Mouse (Mus musculus): ENCODE measurements around the gene 1190005I06Rik. TPM values are rescaled to one million over a fixed set of nuclear protein-coding genes. Genes with fewer than 3 reads are reported as not detected.

1190005I06Rik gene
- polyA plus RNA-seq, 1 experiment from 2014 or later = 14.8 TPM

DNA sequence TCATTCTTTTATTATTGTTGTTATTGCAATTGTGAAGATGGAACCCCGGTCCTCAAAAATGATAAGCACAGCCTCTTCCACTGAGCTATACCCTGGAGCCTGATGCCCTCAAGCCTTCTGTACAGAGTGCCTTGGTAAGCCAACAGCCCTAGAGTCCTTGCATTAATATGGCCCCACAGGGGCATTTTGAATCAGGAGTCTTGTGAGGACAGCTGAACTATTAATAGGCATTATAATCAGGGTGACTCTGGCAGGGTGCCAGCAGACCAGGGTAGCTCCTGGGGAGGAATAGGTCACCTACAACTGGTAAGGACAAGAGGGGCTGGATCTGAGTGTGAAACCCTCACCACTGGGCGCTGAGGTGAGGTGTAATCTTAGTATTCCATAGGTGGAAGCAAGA lies 57.5 kb downstream of the 1190005I06Rik start:
- Histone ChIP-seq H3K27me3 (no peaks in the 10 kb centered on the region), H3K9ac (peak overlapping the region; percentile 65), H3K4me1 (peaks cover 16% of the 10 kb centered on the region), H3K36me3 (peaks cover 17% of the 10 kb centered on the region), H3K27ac (peak overlapping the region; percentile 48; the same call in 1 of the 2 replicates), H3K9me3 (no peaks in the 10 kb centered on the region), H3K4me2 (peak overlapping the region; percentile 66), H3K4me3 (peak overlapping the region; percentile 78)
- ATAC-seq (ENCODE audit: insufficient number of reproducible peaks, insufficient read depth, low FRiP score, low TSS enrichment, low read depth) = no peak
- WGBS = 58% methylated on average over 2 of the region's 2 CpGs

DNA sequence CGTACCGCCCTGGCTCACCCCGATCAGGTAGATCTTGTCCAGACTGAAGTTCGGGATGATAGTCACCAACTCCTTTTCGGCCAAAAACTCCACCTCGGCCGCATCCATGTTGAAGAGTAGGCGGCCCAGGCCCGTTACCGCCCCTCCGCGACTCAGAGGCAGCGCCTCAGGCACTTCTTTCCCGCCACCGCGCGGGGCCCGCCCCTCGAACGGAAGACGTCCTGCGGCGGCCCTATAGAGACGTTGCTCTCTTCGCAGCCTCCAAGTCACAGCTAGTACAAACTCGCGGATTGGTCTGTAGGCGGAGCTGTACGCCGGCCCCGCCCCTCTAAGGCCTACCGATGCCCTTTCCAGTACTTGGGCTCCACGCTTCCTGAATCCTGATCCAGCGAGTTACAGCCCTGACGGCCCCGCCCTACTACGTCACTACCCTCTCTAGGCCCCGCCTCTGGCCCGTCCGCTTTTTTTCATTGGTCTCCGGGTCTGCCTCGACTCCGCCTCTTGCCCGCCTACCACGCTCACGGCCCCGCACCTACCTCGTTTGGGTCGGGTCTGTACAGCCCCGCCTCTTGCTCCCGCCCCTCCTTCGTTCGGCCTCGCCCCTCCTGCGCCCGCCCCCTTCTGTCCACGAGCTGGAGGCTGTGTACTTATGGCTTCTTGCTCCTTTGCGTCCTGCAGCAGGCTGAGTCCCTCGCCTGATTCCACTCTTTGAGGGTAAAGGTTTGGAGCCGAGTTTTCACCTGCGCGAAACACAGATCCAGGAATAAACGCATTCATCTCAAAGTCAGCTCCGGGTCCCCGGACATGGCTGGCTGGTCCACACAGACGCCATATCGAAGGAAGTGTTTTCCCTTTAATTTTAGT lies 58.3 kb downstream of the 1190005I06Rik start, which contains the start of gene Gins2:
Gene Gins2, minus strand, starts transcription at position 397 of the 864 bp plus-strand sequence.
- Histone ChIP-seq H3K4me3 (peak within 1 kb of the TSS; percentile 78), H3K9me3 (no peaks in the 10 kb centered on the region), H3K9ac (peak within 1 kb of the TSS; percentile 84), H3K4me2 (peak within 1 kb of the TSS; percentile 79), H3K36me3 (peaks cover 25% of the 10 kb centered on the region), H3K4me1 (peaks cover 16% of the 10 kb centered on the region), H3K27ac (peak within 1 kb of the TSS; percentile 61), H3K27me3 (no peaks in the 10 kb centered on the region)
- ATAC-seq (ENCODE audit: insufficient number of reproducible peaks, insufficient read depth, low FRiP score, low TSS enrichment, low read depth) = peak; percentile 98
- WGBS = under 1% methylated on average over 67 of the region's 67 CpGs

DNA sequence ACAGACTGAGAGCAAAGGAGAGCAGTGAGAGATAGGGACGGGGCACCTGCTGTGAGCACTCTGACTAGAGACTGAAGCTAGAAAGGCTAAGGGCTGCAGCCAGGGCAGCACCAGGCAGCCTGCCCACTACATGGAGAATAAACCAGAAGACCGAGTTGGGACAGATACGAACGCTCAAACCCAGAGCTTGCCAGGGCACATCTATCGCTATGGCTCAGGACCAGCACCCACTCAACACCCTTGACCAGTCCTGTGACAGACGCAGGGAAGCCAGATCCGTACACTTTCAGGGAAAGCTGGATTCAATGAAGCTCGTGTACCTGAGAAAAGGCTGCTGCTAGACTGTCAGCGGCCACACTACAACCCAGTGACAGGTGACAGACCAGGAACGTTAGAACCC lies 61.9 kb downstream of the 1190005I06Rik start:
- no peaks in the 10 kb centered on the region for H3K9me3 ChIP-seq
- no peak overlapping the region for H3K4me3 ChIP-seq
- no peak overlapping the region for H3K9ac ChIP-seq
- 90% methylated on average over 10 of the region's 10 CpGs for WGBS
- H3K27me3 ChIP-seq = no peaks in the 10 kb centered on the region
- peaks cover 16% of the 10 kb centered on the region for H3K4me1 ChIP-seq
- H3K27ac ChIP-seq = no peak overlapping the region
- no peak overlapping the region for H3K4me2 ChIP-seq
- peaks cover 54% of the 10 kb centered on the region for H3K36me3 ChIP-seq
- ATAC-seq (ENCODE audit: insufficient number of reproducible peaks, insufficient read depth, low FRiP score, low TSS enrichment, low read depth) = no peak

DNA sequence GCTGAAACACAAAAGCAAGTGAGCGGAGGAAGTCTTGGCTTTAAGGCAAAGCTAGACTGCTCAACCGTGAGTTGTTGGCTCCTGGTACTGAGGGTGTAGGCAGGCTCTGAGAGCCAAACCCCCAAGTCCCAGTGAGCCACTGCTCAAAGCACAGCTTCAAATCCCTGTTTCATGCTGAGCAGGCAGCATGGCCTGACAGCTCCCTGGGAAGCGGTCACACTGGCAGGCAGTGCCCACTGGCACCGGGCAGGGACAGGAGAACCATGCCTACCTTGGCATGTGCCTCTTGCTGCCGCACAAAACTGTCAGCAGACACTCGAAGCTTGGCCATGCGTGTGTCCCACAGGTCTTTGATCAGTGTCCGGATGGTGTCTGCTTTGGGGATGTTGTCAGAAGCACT lies 65.6 kb downstream of the 1190005I06Rik start:
- Histone ChIP-seq H3K36me3 (peaks cover 83% of the 10 kb centered on the region), H3K27me3 (no peaks in the 10 kb centered on the region), H3K9me3 (no peaks in the 10 kb centered on the region), H3K4me3 (no peak overlapping the region), H3K27ac (no peak overlapping the region), H3K4me2 (no peak overlapping the region), H3K4me1 (no peaks in the 10 kb centered on the region), H3K9ac (no peak overlapping the region)
- ATAC-seq (ENCODE audit: insufficient number of reproducible peaks, insufficient read depth, low FRiP score, low TSS enrichment, low read depth) = no peak
- 88% methylated on average over 8 of the region's 8 CpGs for WGBS

DNA sequence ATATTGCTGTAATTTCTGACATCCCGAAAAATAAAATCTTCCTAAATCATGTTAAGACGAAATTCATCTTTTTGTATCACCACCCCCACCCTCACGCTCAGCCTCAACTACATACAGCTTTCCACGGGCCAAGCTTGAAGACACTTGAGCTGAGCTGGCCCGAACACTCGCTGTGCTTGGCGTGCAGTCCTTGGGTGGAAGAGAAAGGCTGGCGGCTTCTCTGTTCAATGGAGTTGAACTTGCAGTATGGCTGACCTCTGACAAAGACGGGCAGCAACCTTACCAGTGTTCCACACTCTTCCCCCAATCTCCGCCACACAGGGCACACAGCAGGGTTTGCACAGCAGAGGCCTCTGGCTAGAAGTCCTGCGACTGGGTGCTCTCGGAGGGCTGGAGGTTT lies 66.1 kb downstream of the 1190005I06Rik start:
- H3K27me3 ChIP-seq = no peaks in the 10 kb centered on the region
- WGBS = 91% methylated on average over 12 of the region's 12 CpGs
- H3K9ac ChIP-seq = no peak overlapping the region
- peaks cover 88% of the 10 kb centered on the region for H3K36me3 ChIP-seq
- H3K4me3 ChIP-seq = no peak overlapping the region
- ATAC-seq (ENCODE audit: insufficient number of reproducible peaks, insufficient read depth, low FRiP score, low TSS enrichment, low read depth) = no peak
- no peak overlapping the region for H3K4me2 ChIP-seq
- peaks cover 2% of the 10 kb centered on the region; the same call in 1 of the 2 replicates for H3K4me1 ChIP-seq
- H3K9me3 ChIP-seq = no peaks in the 10 kb centered on the region
- no peak overlapping the region for H3K27ac ChIP-seq

DNA sequence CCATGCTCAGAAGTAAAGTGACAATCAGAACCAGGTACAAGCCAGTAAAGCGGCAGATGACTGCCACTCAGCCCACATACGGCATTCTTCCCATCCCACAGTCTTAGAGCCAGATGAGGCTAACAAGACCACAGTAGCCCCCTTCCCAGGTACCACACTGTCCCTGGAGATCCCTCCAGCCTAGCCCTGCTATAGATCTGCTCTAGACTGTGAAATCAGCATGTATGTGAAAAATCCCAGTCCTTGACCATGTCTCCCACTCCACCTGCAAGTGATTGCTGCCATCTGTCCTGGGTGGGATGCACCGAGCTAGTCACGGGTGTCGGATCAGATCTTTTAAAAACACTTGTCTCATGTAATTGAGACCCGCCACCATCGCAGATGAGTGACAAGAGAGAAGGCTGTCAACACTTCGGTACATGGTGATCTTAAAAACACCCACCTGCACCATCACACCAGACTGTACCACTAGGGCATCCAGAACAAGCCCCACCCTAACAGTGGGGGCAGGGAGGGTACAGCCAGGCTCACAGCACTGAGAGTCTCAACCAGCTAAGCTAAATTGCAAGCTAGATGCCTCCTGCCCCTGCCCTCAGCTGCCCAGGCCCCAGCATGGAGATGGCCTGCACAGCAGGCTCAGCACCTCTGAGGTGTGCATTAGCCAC lies 67.0 kb downstream of the 1190005I06Rik start:
- Histone ChIP-seq H3K27ac (no peak overlapping the region), H3K9ac (no peak overlapping the region), H3K36me3 (peaks cover 91% of the 10 kb centered on the region), H3K4me2 (no peak overlapping the region), H3K9me3 (no peaks in the 10 kb centered on the region), H3K27me3 (no peaks in the 10 kb centered on the region), H3K4me3 (no peak overlapping the region), H3K4me1 (peaks cover 11% of the 10 kb centered on the region)
- 72% methylated on average over 8 of the region's 8 CpGs for WGBS
- ATAC-seq (ENCODE audit: insufficient number of reproducible peaks, insufficient read depth, low FRiP score, low TSS enrichment, low read depth) = no peak

DNA sequence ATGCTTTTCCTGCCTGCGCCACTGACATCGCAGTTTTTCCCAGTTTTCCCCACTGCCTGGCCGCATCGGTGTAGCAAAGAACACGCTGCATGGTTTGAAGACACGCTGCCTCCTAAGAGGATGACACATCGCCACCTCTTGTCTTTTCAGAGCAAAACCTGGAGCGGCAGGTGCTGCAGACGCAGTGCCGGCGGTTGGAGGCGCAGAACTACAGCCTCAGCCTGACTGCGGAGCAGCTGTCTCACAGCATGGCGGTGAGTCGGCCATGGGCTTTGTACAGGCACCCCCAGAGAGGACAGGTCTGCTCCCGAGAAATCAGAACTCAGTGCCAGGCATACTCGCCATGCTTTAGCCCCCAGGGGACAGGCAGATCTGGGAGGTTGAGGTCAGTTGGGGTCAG lies 69.6 kb downstream of the 1190005I06Rik start:
- Histone ChIP-seq H3K36me3 (peaks cover 97% of the 10 kb centered on the region), H3K4me2 (no peak overlapping the region)
- 84% methylated on average over 17 of the region's 17 CpGs for WGBS

DNA sequence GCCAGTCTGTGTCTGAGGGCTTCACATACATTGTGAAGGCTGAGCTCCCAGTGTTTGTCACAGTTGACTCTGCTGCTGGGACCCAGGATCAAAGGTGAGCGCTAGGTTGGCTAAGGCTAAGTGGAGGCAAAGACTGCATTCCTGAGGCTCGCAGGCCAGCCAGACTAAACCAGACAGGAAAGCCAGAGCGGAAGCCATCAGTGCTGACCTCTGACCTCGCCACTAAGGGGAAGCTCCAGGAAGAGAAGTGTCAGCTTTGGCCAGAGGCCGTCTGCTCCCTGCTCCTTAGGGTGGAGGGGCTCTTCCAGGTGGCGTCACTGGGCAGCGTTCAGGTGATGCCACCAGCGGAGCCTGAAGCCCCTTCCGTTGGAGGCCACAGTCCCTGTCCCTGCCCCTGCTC lies 71.6 kb downstream of the 1190005I06Rik start:
- H3K4me3 ChIP-seq = no peak overlapping the region
- H3K9me3 ChIP-seq = no peaks in the 10 kb centered on the region
- 46% methylated on average over 9 of the region's 9 CpGs for WGBS
- no peak overlapping the region for H3K4me2 ChIP-seq
- H3K27ac ChIP-seq = no peak overlapping the region
- peak overlapping the region; percentile 32; the same call in 1 of the 2 replicates for H3K9ac ChIP-seq
- peaks cover 25% of the 10 kb centered on the region for H3K4me1 ChIP-seq
- peaks cover 98% of the 10 kb centered on the region for H3K36me3 ChIP-seq
- no peaks in the 10 kb centered on the region for H3K27me3 ChIP-seq
- no peak for ATAC-seq (ENCODE audit: insufficient number of reproducible peaks, insufficient read depth, low FRiP score, low TSS enrichment, low read depth)

More for the DNA sequence above, 69.6 kb downstream of the 1190005I06Rik start:
- Histone ChIP-seq H3K4me1 (peaks cover 25% of the 10 kb centered on the region), H3K9me3 (no peaks in the 10 kb centered on the region), H3K4me3 (no peak overlapping the region), H3K27ac (no peak overlapping the region), H3K27me3 (no peaks in the 10 kb centered on the region), H3K9ac (no peak overlapping the region)
- ATAC-seq (ENCODE audit: insufficient number of reproducible peaks, insufficient read depth, low FRiP score, low TSS enrichment, low read depth) = no peak

DNA sequence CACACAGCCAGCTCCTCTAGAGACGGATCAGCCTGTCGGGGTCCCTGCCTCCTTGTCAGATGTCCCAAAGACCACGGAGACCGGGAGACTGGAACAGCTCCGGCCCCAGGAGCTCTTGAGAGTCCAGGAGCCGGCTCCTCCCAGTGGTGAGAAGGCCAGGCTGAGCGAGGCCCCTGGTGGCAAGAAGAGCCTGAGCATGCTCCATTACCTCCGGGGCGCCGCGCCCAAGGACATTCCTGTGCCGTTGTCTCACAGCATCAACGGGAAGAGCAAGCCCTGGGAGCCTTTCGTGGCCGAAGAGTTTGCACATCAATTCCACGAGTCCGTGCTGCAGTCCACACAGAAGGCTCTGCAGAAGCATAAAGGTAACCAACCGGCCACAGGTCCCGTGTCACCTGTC lies 72.5 kb downstream of the 1190005I06Rik start:
- Histone ChIP-seq H3K4me1 (peaks cover 25% of the 10 kb centered on the region), H3K4me3 (no peak overlapping the region), H3K27me3 (no peaks in the 10 kb centered on the region), H3K27ac (no peak overlapping the region), H3K9me3 (no peaks in the 10 kb centered on the region), H3K9ac (no peak overlapping the region), H3K4me2 (no peak overlapping the region), H3K36me3 (peaks cover 94% of the 10 kb centered on the region)
- ATAC-seq (ENCODE audit: insufficient number of reproducible peaks, insufficient read depth, low FRiP score, low TSS enrichment, low read depth) = no peak
- 72% methylated on average over 19 of the region's 19 CpGs for WGBS

DNA sequence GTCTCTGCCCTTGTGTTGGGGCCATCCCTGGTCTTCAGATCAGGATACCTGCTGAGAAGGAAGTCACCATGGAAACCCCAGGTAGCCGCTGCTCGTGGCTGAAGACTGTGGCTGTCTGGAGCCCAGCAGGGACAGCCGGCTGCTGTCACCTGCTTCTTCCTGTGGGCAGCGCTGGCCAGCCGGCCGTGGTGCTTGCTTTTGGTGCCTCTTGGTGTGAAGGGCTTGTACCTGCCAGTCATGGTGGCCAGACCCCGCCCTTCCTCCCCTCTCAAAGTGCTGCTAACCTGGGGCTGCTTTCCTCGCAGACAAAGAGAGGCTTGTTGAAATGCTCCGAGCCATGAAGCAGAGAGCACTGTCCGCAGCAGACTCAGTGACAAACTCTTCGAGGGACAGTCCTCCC lies 73.6 kb downstream of the 1190005I06Rik start:
- ATAC-seq (ENCODE audit: insufficient number of reproducible peaks, insufficient read depth, low FRiP score, low TSS enrichment, low read depth) = no peak
- Histone ChIP-seq H3K4me3 (no peak overlapping the region), H3K9me3 (no peaks in the 10 kb centered on the region), H3K9ac (0 out of 2 replicates have a peak overlapping the region, but pooled peaks have one; percentile 6), H3K36me3 (peaks cover 96% of the 10 kb centered on the region), H3K4me2 (no peak overlapping the region), H3K27me3 (no peaks in the 10 kb centered on the region), H3K27ac (no peak overlapping the region), H3K4me1 (peaks cover 25% of the 10 kb centered on the region)
- 60% methylated on average over 11 of the region's 11 CpGs for WGBS

DNA sequence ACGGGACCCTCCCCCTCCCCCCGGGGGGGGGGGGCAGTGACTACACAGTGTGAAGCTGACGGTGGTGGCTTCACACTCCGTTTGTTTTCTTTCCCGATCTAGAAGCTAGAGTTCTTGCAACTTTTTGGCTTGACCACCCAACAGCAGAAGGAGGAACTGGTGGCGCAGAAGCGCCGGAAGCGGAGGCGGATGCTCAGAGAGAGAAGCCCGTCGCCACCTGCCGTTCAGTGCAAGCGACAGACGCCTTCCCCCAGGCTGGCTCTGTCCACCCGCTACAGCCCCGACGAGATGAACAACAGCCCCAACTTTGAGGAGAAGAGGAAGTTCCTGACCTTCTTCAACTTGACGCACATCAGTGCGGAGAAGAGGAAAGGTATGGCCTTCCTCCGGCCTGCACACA lies 74.9 kb downstream of the 1190005I06Rik start:
- Histone ChIP-seq H3K9me3 (no peaks in the 10 kb centered on the region), H3K27me3 (no peaks in the 10 kb centered on the region), H3K4me1 (peaks cover 25% of the 10 kb centered on the region), H3K9ac (no peak overlapping the region), H3K4me2 (no peak overlapping the region), H3K4me3 (no peak overlapping the region), H3K27ac (no peak overlapping the region), H3K36me3 (peaks cover 96% of the 10 kb centered on the region)
- 84% methylated on average over 21 of the region's 21 CpGs for WGBS
- ATAC-seq (ENCODE audit: insufficient number of reproducible peaks, insufficient read depth, low FRiP score, low TSS enrichment, low read depth) = no peak

DNA sequence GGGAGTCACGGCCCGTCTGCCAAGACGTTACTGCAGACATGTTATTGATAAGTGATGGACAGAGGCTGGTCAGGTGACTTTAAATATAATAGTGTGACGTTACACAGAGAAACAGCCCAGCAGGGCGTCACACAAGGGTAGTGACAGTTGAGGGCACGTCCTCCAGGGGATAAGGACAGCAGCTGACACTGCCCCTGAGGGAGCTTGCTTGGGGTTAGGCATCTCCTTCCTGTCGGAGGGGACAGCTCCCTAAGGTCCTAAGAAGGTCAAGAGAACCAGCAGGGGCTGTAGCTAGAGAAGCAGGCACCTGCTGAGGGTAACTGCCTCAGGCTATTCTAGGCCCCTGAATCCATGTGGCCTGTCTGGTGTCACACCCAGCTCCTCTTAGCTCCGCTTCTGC lies 75.9 kb downstream of the 1190005I06Rik start:
- no peaks in the 10 kb centered on the region for H3K27me3 ChIP-seq
- H3K4me1 ChIP-seq = peaks cover 29% of the 10 kb centered on the region
- no peaks in the 10 kb centered on the region for H3K9me3 ChIP-seq
- no peak overlapping the region for H3K4me2 ChIP-seq
- ATAC-seq (ENCODE audit: insufficient number of reproducible peaks, insufficient read depth, low FRiP score, low TSS enrichment, low read depth) = no peak
- WGBS = 81% methylated on average over 8 of the region's 8 CpGs
- H3K27ac ChIP-seq = no peak overlapping the region
- no peak overlapping the region for H3K4me3 ChIP-seq
- H3K36me3 ChIP-seq = peaks cover 96% of the 10 kb centered on the region
- no peak overlapping the region for H3K9ac ChIP-seq
